ENCODE assay signal across 8 mouse cellular contexts in the genomic region with DNA sequence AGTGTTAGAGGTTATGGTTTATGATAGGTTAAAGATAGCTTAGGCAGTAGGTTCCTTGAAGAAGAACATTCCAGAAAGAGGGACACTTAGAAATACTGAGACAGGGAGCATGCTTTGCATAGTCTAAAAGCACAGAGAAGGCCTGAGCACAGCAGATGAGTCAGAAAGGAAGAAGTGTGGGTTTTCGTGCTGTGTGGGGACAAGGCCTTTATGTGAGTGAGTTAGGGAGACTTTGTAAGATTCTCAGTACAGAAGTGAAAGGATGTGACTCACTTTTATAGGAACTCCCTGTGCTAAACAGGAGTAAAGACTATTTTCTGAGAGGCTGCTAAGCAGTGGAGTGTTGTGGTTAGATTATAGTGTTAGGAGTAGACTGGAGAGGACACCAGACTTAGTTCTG. TPM values are rescaled to one million over a fixed set of nuclear protein-coding genes. Genes with fewer than 3 reads are reported as not detected.
DNase-seq lines count a peak whose midpoint lies in the region; ATAC-seq lines count a peak whose summit lies in the region.

No protein-coding gene starts in this region.

- no peaks in the 10 kb centered on the region for H3K36me3 ChIP-seq in kidney, embryonic 15.5 days
- H3K36me3 ChIP-seq in limb, embryonic 12.5 days = no peaks in the 10 kb centered on the region; the same call in 1 of the 2 replicates
- no peaks in the 10 kb centered on the region for H3K36me3 ChIP-seq in neural tube, embryonic 12.5 days

- no peaks in the 10 kb centered on the region for H3K27me3 ChIP-seq in kidney, embryonic 15.5 days
- no peaks in the 10 kb centered on the region for H3K27me3 ChIP-seq in limb, embryonic 12.5 days
- H3K27me3 ChIP-seq in neural tube, embryonic 12.5 days (replicated peaks) = no peaks in the 10 kb centered on the region

- no peak for ATAC-seq in kidney, embryonic 15.5 days (replicated peaks; ENCODE audit: low FRiP score)
- no peak for ATAC-seq in limb, embryonic 12.5 days (ENCODE audit: insufficient number of reproducible peaks, insufficient read depth, low FRiP score, low TSS enrichment, low read depth)
- ATAC-seq in neural tube, embryonic 12.5 days (ENCODE audit: low FRiP score, low read depth) = no peak

- peak overlapping the region; percentile 75; the same call in 1 of the 2 replicates for H3K9ac ChIP-seq in kidney, embryonic 15.5 days
- H3K9ac ChIP-seq in limb, embryonic 12.5 days (replicated peaks) = no peak overlapping the region; the same call in 1 of the 2 replicates
- H3K9ac ChIP-seq in neural tube, embryonic 12.5 days = no peak overlapping the region

- no peaks in the 10 kb centered on the region for H3K9me3 ChIP-seq in kidney, embryonic 15.5 days (replicated peaks)
- H3K9me3 ChIP-seq in limb, embryonic 12.5 days = no peaks in the 10 kb centered on the region
- no peaks in the 10 kb centered on the region for H3K9me3 ChIP-seq in neural tube, embryonic 12.5 days

- peak overlapping the region; percentile 75 for H3K4me2 ChIP-seq in kidney, embryonic 15.5 days
- peak overlapping the region; percentile 67 for H3K4me2 ChIP-seq in limb, embryonic 12.5 days
- H3K4me2 ChIP-seq in neural tube, embryonic 12.5 days (replicated peaks) = peak overlapping the region; percentile 69

- H3K4me1 ChIP-seq in kidney, embryonic 15.5 days = peaks cover 14% of the 10 kb centered on the region
- peaks cover 8% of the 10 kb centered on the region; the same call in 1 of the 2 replicates for H3K4me1 ChIP-seq in limb, embryonic 12.5 days (replicated peaks)
- 0 out of 2 replicates have a peak, but pooled peaks cover 8% of the 10 kb centered on the region for H3K4me1 ChIP-seq in neural tube, embryonic 12.5 days

- 24% methylated on average over 1 of the region's 1 CpGs for WGBS in kidney, embryonic 15.5 days
- 58% methylated on average over 1 of the region's 1 CpGs for WGBS in limb, embryonic 12.5 days
- WGBS in neural tube, embryonic 12.5 days = 34% methylated on average over 1 of the region's 1 CpGs

- H3K4me3 ChIP-seq in kidney, embryonic 15.5 days (replicated peaks) = peak overlapping the region; percentile 88
- H3K4me3 ChIP-seq in limb, embryonic 12.5 days (replicated peaks) = peak overlapping the region; percentile 80
- H3K4me3 ChIP-seq in neural tube, embryonic 12.5 days = no peak overlapping the region

- DNase-seq in kidney, postnatal 4 days = no peak
- peak; percentile 28 to 38 for DNase-seq in B cell, adult 2 months
- DNase-seq in R1 (ENCODE audit: low read depth, low spot score) = peak; percentile 11
- DNase-seq in frontal cortex, postnatal 36 days (ENCODE audit: low spot score in 2 of 2) = peak; percentile 40 to 48
- no peak for DNase-seq in cerebellum, postnatal 14 days

- H3K27ac ChIP-seq in kidney, embryonic 15.5 days = no peak overlapping the region
- no peak overlapping the region for H3K27ac ChIP-seq in limb, embryonic 12.5 days
- H3K27ac ChIP-seq in neural tube, embryonic 12.5 days = no peak overlapping the region

RNA-seq across cellular contexts. Expression of a gene that starts 0.9 kb away (rescaled TPM):
- 3.8 and 4.2 TPM in 2 replicates for polyA plus RNA-seq in kidney, embryonic 15.5 days (2015; fragmentation: Nextera tagmentation; extraction: Ambion mirVana)
- 3.5 and 3.7 TPM in 2 replicates for polyA plus RNA-seq in limb, embryonic 12.5 days (2016; fragmentation: Nextera tagmentation; extraction: Ambion mirVana)
- 2.1 and 2.6 TPM in 2 replicates for polyA plus RNA-seq in neural tube, embryonic 12.5 days (2016; fragmentation: Nextera tagmentation; extraction: Ambion mirVana)

RNA-seq across cellular contexts. Expression of a gene that starts 1.0 kb away (rescaled TPM):
- polyA plus RNA-seq in kidney, embryonic 15.5 days (2015; fragmentation: Nextera tagmentation; extraction: Ambion mirVana) = 8.5 and 8.7 TPM in 2 replicates
- 9.8 and 10.1 TPM in 2 replicates for polyA plus RNA-seq in limb, embryonic 12.5 days (2016; fragmentation: Nextera tagmentation; extraction: Ambion mirVana)
- 4.6 and 5.9 TPM in 2 replicates for polyA plus RNA-seq in neural tube, embryonic 12.5 days (2016; fragmentation: Nextera tagmentation; extraction: Ambion mirVana)

RNA-seq across cellular contexts. Expression of a gene that starts 34.8 kb away (rescaled TPM):
- 2.3 and 2.4 TPM in 2 replicates for polyA plus RNA-seq in kidney, embryonic 15.5 days (2015; fragmentation: Nextera tagmentation; extraction: Ambion mirVana)
- polyA plus RNA-seq in limb, embryonic 12.5 days (2016; fragmentation: Nextera tagmentation; extraction: Ambion mirVana) = 1.9 and 3.0 TPM in 2 replicates
- polyA plus RNA-seq in neural tube, embryonic 12.5 days (2016; fragmentation: Nextera tagmentation; extraction: Ambion mirVana) = 0.39 and 0.46 TPM in 2 replicates

Comparison
In these comparisons a context has a peak if more than half of its experiments do, and no peak if none do; other contexts are left out.
1. DNase-seq: peak in B cell, adult 2 months (2 of 2), R1 (single experiment) and frontal cortex, postnatal 36 days (2 of 2); none in kidney, postnatal 4 days (0 of 2) and cerebellum, postnatal 14 days (0 of 2).
2. Peak in every context shown above with its lines, with median percentiles within 50 percentile points of each other: H3K4me2 ChIP-seq.